Mouse (Mus musculus) 416B (cell line): Measurements from ENCODE around the gene Phactr2.
"Not testable (repeated sequence)": the region's sequence is repeated elsewhere in the genome, so short reads cannot be mapped to it uniquely, and the experiment has no call there.

ENCODE experiments used
- DNase-seq: peaks from one replicate; pipeline ENCODE4 v3.0.0; 2011; ENCODE audit warnings: low read depth

Phactr2 gene

GRCm38 (mm10) chr10:13212829-13213228 is 261.4 kb downstream of the Phactr2 start:
- DNase-seq = no peak

DNA sequence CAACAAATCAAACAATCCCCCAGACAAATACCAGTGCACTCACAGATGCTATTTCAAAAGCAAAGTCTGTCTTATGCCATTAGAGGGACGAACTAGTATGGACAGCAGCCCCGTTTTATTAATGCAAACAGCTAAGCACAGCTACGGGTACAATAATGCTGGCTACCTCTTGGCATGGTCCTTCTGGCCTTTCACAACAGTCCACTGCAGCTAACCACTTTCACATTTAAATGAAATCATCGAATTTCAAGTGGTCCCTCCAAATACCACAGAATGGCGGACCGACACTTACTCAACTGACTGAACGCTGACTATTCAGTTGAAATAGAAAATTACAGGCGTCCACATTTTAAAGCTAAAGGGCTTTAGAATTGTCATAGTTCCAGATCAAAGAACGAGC is 261.9 kb downstream of the Phactr2 start:
- DNase-seq = no peak

DNA sequence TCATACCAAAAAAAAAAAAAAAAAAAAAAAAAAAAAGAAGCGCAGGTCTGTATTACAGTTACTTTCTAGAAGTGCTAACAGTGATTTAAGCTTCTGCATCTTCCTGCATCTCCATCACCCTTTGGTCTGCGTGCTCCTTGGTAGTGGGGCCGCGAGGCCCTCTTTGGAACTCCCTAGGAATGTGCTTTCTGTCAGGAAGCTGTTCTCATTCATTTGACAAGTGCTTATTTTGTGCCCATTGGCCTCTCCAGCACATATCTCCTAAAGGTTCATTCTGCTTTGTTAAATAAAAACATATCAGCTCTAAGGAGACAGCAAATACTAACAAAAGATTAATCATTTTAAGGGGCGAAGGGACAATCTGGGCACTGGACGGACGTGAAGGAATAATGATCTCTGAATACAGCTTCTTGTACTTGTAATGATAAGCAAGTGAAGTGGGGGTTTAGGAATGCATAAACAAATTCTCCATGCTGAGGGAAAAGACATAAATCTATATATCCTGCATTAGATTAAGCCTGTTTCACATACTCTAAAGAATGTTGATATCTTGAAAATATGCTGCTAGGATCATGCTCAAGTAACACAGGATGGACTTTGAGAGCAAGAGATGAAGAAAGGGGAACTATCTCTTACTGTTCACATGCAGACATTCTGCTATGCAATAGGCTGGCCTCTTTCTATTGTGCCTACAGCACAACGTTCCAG is 264.1 kb downstream of the Phactr2 start:
- DNase-seq = no peak

GRCm38 (mm10) chr10:13209506-13209905 is 264.7 kb downstream of the Phactr2 start:
- DNase-seq = no peak

- no peak for DNase-seq
These were observed 265.2 kb downstream of the Phactr2 start for GRCm38 (mm10) chr10:13209061-13209460.

- DNase-seq = no peak
These were observed 272.4 kb downstream of the Phactr2 start for GRCm38 (mm10) chr10:13201741-13202293.

DNA sequence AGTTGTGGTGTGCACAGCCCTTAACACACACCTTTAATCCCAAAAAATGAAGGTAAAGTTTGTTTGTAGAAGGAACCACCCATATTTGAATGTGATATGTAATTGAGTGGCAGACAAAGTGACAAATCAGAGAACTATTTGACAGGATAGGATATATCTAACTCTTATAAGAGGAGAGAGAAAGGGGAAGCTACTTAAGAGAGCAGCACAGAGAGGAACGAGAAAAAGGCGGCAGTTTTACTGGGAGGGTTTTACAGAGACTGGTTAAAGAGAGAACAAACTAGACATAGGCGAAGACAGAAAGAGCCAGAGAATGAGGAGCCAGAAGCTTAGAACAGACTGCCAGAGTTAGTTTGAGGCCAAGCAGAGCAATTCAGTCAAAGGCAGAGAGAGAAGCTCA is 273.4 kb downstream of the Phactr2 start:
- no peak for DNase-seq

GRCm38 (mm10) chr10:13199234-13199633 is 275.0 kb downstream of the Phactr2 start:
- DNase-seq = peak; percentile 8

- DNase-seq = no peak
These were observed 277.2 kb downstream of the Phactr2 start for GRCm38 (mm10) chr10:13196872-13197507.

DNA sequence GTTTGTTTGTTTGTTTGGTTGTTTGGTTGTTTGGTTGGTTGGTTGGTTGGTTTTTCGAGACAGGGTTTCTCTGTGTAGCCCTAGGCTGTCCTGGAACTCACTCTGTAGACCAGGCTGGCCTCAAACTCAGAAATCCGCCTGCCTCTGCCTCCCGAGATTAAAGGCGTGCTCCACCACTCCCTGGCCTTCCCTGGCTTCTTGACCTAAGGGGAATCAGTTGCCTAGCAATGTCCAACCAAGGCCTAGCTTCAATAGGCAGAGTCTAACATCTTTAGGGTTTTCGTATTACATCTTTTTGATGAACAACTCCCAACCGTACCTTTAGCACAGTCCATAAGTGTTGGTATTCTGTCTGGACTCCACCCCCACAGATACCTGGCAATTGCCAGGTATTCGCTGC is 280.7 kb downstream of the Phactr2 start:
- not testable (repeated sequence) for DNase-seq

DNA sequence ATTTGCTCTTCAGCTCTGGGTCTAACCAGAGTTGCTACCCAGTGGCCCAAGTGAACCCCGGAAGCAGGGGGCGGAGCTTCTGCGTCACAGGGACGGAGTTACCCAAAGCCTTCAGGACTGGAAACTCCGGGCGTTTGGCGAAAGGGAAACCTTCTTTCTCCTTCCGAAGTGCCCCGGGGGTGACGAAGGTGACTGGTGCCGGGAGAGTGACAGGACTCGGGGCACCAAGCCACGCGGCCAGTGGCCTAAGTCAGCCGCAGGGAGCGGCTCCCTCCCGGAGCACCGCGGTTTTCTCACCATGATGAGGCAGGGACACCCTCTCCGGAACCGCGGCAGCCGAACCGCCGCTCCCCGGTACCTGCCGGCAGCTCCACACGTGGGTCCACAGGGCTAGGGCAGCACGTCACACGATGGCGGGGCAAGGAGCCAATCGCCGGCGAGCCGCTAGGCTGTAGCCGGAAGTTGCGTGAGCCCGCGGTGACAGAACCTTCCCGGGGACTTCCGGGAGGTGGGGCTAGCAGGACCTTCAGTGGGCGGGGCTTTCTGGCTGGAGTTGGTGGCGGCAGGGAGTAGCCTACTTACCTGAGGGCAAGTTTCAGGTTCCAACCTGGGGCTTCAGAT is 281.4 kb downstream of the Phactr2 start, which contains the start of gene Ltv1:
Gene Ltv1, minus strand, starts transcription at position 438 of the 621 bp plus-strand sequence.
- DNase-seq = peak; percentile 94

DNA sequence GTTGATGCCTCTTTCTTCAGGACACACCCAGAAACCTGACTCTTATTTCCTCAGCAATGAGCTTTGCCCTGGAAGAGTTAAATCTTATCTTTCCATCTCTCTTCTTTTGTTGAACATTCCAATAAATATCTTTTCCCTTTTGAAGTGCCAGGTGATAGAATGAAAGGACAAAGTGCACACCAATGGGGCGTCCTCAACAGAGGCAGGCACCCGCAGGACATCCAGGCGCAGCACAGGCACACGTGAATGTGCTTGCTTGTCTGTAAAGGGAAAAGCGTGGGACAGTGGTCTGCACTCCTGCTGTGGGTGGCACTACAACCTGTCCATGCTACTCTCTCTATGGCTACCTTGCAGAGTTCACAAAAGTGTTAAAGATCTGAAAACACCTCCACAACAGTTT is 284.3 kb downstream of the Phactr2 start:
- DNase-seq = no peak

GRCm38 (mm10) chr10:13186754-13187153 is 287.5 kb downstream of the Phactr2 start:
- DNase-seq = no peak

DNA sequence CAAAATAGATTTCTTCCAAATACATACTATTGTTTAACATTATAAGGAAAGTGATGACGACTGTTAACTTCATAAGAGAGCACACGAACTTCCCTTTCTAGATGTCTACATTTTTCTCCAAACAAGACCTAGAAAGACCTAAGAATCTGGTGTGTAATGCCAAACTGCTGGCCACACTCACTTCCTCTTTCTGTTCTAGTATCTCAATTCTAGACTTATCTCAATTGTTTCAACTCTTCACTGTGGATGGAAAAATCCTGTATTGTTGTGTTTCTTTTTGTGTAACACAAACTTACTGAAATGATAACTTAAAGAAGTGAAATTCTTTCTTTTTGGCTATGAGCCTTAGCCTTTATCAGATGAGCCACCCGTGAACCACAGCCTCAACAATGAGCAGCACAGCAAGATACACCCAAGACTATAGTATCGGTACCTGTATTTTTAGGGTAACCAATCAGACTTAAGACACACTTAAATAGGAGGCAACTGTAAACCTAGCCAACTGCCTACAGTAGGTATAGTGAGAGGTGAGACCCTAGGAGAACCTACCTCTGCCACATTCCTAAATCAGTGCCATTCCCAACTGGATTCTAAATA is 289.9 kb downstream of the Phactr2 start:
- DNase-seq = peak; percentile 39

DNA sequence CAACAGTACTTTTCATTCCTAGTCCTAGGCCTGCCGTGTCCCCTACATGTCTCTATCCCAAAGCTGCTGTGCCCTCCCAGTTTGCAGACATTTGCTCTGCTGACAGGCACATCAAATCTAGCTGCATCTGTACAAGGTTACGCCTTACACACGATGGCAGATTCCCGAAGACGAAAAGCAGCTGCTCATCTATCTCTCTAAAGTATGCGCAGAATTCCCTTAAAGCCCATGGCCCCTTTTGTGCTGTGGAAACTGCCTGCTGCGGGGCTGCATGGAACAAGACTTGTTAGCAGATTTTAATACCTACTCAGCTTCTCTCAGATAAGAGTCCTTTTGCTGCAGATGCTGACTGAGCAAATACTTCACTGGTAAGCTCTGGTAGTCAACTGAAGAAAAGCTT is 294.0 kb downstream of the Phactr2 start:
- DNase-seq = no peak

DNA sequence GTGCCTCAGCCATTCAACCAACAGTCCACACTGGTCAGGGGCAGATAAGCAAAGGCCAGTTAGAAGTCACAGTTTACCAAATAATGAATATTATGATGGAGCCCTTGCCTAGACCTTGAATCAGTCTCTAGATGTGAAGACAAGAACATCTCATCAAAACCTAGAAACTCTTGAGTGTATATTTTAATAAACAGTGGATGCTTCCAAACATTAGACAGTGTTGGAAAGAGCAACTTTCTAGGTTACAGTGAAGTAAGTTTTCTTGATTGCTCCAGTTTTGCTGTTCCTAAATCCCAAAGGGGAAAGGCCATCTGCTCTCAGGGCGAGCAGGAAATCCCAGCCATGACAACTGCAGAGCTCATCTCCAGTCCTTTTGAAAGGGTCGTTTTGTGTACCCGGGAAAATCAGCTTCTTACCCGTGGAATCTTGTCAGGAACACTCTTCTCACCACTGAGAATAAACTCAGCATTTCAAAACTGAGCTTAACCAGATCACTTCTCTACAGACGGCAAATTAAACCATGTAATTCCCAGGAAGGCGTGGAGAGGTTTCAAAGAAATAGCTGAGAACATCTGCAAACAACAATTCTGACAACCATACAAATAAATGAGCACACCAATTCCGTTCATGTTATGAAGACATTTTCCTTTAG is 296.1 kb downstream of the Phactr2 start, which contains the start of gene Zc2hc1b:
Gene Zc2hc1b, minus strand, starts transcription at position 51 of the 652 bp plus-strand sequence.
- DNase-seq = no peak

- DNase-seq = peak; percentile 12
These were observed 298.3 kb downstream of the Phactr2 start for GRCm38 (mm10) chr10:13175866-13176265.

DNA sequence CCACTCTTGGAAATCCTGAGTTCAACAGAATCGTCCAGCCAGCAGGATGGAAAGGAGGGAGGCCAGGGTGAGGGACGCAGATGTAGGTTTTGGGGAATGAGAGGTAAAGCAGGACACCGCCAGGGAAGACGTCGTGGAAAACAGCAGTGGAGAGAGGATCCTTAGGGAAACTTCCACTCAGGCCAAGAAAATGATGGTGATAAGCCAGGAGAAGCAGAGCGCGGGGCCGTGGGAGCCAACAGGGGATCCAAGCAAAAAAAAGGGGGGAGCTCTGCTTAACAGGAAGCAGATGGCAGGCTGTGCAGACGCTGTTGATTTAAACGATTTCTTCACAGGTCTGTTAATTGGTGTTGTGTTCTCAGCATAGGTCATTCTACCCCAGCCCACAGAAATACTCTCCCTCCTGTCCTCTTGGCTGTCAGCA is 301.4 kb downstream of the Phactr2 start:
- peak; percentile 20 for DNase-seq

- DNase-seq = no peak
These were observed 302.8 kb downstream of the Phactr2 start for GRCm38 (mm10) chr10:13171461-13171860.

DNA sequence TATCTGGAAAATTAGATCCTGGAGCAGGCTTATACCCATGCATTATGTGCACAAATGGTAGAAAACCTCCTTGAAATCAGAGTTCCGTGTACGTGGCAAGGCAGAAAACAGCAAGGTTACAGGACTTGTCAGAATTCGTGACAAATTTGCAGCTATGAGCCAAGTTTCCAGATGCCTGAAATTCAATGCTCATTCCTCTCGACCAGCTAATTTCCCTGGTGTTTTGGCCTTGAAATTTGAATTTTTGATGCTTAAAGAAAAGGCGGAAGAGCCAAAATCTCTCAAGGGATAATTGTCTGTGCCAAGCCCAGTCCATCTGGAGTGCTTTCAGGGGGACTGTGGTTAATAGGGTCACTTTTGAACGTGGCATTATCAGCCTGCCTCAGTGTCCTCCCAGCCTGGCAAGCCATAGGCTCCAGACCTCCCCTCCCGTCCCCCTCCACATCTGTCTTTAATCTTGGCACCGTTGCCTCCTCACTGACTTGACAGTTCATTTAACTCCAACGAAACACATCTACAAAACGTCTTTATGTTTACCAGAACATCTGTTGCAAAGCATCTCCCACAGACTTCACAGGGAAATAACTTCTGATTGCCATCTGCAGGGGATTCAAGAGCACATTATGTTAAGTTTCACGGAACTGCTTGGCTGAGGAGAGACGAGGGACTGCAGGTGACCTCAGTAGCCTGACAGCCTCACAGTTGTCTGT is 303.3 kb downstream of the Phactr2 start:
- no peak for DNase-seq

DNA sequence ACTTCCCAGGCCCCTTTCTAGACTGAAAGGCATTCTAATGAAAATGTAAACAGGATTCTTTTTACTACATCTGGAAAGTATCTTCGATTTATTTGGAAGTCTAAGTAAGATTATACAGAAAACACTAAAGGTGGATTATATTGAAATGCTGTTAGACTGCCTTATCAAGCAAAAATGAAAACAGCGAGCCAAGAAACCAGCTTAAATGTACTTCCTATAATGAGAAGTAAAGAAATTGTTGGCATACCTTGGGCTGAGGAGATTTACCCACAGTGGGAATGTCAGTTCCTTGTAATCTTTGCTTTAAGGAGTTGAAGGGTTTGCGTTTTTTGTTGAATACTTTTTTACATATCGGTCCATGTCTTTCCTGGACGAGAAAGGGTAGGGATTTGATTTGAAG is 305.8 kb downstream of the Phactr2 start:
- DNase-seq = no peak
